Mouse (Mus musculus): ENCODE measurements at regions not wholly inside any gene's neighbourhood (a gene's known extent, or its start where the extent isn't known, plus 50 kb on each side); places are given as distances from the start of the nearest gene placed in this dataset.
"Not testable (repeated sequence)": the region's sequence is repeated elsewhere in the genome, so short reads cannot be mapped to it uniquely, and the experiment has no call there.

- WGBS: 70% methylated on average over 3 of the region's 3 CpGs
- Histone ChIP-seq H3K36me3 (peaks cover 75% of the 10 kb centered on the region), H3K9me3 (no peaks in the 10 kb centered on the region), H3K4me1 (replicated peaks) (peaks cover 24% of the 10 kb centered on the region), H3K27me3 (ENCODE audit: insufficient read depth, poor library complexity, severe bottlenecking) (no peaks in the 10 kb centered on the region), H3K4me3 (no peak overlapping the region), H3K27ac (no peak overlapping the region; the same call in 1 of the 2 replicates)
- no peak for DNase-seq (ENCODE audit: low spot score)
Observed at GRCm38 (mm10) chr9:41413791-41414190, 252.3 kb upstream of the Ubash3b start.

- not testable (repeated sequence) for DNase-seq (ENCODE audit: low spot score); H3K9me3 ChIP-seq; H3K27me3 ChIP-seq (ENCODE audit: insufficient read depth, poor library complexity, severe bottlenecking); H3K4me3 ChIP-seq
- peaks cover 29% of the 10 kb centered on the region for H3K4me1 ChIP-seq (replicated peaks)
- peaks cover 68% of the 10 kb centered on the region for H3K36me3 ChIP-seq
- H3K27ac ChIP-seq: peak overlapping the region; percentile 53
Observed at GRCm38 (mm10) chr9:41413091-41413490, 251.6 kb upstream of the Ubash3b start.

DNA sequence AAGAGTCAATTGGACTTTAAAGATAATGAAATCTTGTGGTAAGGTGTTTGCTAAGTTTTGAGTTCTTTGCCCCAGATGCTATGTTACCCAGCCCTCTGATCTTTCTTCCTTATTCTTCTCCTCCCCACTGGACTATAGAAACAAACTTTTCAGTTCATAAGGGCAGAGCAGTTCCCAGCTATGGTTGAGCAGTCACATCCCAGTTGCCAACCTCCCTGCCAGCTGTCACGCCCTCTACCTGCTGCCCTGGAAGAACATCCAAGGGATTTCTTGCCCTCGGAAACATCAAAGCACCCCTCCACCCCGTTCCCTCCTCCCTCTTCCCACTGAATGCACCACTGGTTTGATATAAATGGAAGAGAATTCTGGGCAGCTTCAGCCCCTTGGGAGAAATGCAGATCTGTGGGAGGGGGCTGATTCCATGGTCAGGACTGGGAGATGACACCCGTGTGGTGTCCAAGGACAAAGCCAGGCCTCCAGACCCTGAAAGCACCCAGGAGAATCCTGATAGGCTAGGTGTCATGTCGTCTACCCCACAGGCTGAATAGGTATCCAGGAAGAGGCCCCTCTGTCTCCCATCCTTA is 250.8 kb upstream of the Ubash3b start:
- no peak for DNase-seq (ENCODE audit: low spot score)
- H3K27ac ChIP-seq: peak overlapping the region; percentile 3
- WGBS: 40% methylated on average over 5 of the region's 5 CpGs

GRCm38 (mm10) chr9:41408301-41408700 is 246.8 kb upstream of the Ubash3b start:
- H3K27ac ChIP-seq: peak overlapping the region; percentile 59; the same call in 1 of the 2 replicates
- no peak overlapping the region for H3K4me3 ChIP-seq
- WGBS: 63% methylated on average over 2 of the region's 2 CpGs

More for the DNA sequence above, 250.8 kb upstream of the Ubash3b start:
- Histone ChIP-seq H3K4me3 (no peak overlapping the region), H3K9me3 (no peaks in the 10 kb centered on the region), H3K4me1 (replicated peaks) (peaks cover 33% of the 10 kb centered on the region), H3K36me3 (peaks cover 60% of the 10 kb centered on the region), H3K27me3 (ENCODE audit: insufficient read depth, poor library complexity, severe bottlenecking) (no peaks in the 10 kb centered on the region)

DNA sequence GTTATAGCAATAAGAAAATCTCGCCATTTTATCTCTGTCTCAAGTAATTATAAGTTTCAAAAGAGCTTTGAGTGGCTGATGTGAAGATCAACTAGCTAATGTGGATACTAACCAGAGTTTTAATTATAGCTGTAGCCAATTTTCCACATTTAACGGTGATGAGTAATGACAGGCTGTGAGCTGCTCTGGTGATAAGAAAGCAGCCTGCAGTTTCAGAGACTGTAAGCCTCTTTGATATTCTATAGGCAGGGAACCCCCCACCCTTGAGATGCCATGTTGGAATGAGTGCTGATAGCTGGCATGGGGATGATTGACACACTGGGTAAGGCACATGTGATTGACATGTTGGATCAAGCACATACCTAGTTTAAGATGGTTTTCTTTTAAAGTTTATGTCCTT is 245.6 kb upstream of the Ubash3b start:
- no peaks in the 10 kb centered on the region for H3K27me3 ChIP-seq (ENCODE audit: insufficient read depth, poor library complexity, severe bottlenecking)
- H3K4me3 ChIP-seq: no peak overlapping the region
- WGBS: 84% methylated on average over 2 of the region's 2 CpGs
- H3K27ac ChIP-seq: no peak overlapping the region
- H3K4me1 ChIP-seq (replicated peaks): peaks cover 12% of the 10 kb centered on the region
- DNase-seq (ENCODE audit: low spot score): no peak
- H3K36me3 ChIP-seq: peaks cover 75% of the 10 kb centered on the region
- H3K9me3 ChIP-seq: no peaks in the 10 kb centered on the region

More at GRCm38 (mm10) chr9:41408301-41408700, 246.8 kb upstream of the Ubash3b start:
- no peak for DNase-seq (ENCODE audit: low spot score)
- H3K27me3 ChIP-seq (ENCODE audit: insufficient read depth, poor library complexity, severe bottlenecking): no peaks in the 10 kb centered on the region
- no peaks in the 10 kb centered on the region for H3K9me3 ChIP-seq
- H3K4me1 ChIP-seq (replicated peaks): peaks cover 22% of the 10 kb centered on the region
- peaks cover 65% of the 10 kb centered on the region for H3K36me3 ChIP-seq

DNA sequence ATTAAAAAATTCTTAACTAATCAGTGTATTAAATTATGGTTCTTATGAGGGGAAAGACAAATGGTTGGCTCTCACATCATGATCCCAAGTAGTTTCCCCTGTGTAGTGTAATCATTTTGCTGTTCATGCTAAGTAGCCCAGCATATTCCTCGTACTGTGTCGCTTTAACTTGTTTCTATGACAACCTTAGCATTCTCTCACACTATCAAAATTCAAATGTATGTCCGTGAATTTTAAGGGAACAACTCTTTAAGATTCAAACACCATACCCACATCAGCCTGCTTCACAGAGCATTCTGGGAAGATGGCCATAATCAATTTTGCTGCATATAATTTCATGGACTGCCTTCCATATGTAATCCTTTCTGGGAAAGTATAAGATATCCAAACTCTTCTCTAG is 241.4 kb upstream of the Ubash3b start:
- peaks cover 82% of the 10 kb centered on the region for H3K36me3 ChIP-seq
- no peaks in the 10 kb centered on the region for H3K9me3 ChIP-seq
- H3K27me3 ChIP-seq (ENCODE audit: insufficient read depth, poor library complexity, severe bottlenecking): no peaks in the 10 kb centered on the region
- no peak overlapping the region for H3K27ac ChIP-seq
- no peak for DNase-seq (ENCODE audit: low spot score)
- WGBS: 90% methylated on average over 3 of the region's 3 CpGs
- H3K4me1 ChIP-seq (replicated peaks): peaks cover 3% of the 10 kb centered on the region
- H3K4me3 ChIP-seq: no peak overlapping the region

DNA sequence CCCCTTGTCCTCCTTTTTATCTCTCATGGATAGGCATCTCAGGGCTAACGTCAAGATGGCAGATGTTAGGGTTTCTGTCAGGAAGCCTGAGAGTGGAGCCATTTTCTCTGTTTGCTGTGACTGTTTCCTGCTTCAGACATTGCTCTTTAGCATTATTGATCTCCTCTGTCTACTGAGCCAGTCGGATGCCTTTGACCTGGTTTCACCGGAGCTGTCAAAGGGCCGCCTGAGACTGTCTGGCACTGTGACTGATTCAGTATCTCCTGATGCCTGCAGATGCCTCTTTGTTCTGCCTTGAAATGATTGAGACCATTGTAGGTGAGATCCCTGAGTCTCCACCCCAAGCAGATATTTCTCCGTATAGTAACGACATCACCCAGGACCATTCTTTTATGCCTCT is 239.5 kb upstream of the Ubash3b start:
- whole genome bisulfite sequencing: 74% methylated on average over 6 of the region's 6 CpGs
- H3K9me3 ChIP-seq: no peaks in the 10 kb centered on the region
- no peak for DNase-seq (ENCODE audit: low spot score)
- no peaks in the 10 kb centered on the region for H3K27me3 ChIP-seq (ENCODE audit: insufficient read depth, poor library complexity, severe bottlenecking)
- H3K27ac ChIP-seq: peak overlapping the region; percentile 30; the same call in 1 of the 2 replicates
- peaks cover 4% of the 10 kb centered on the region; the same call in 1 of the 2 replicates for H3K4me1 ChIP-seq (replicated peaks)
- peaks cover 90% of the 10 kb centered on the region for H3K36me3 ChIP-seq
- no peak overlapping the region for H3K4me3 ChIP-seq

GRCm38 (mm10) chr9:41395471-41395870 is 234.0 kb upstream of the Ubash3b start:
- Histone ChIP-seq H3K9me3 (no peaks in the 10 kb centered on the region), H3K4me3 (no peak overlapping the region), H3K27me3 (ENCODE audit: insufficient read depth, poor library complexity, severe bottlenecking) (no peaks in the 10 kb centered on the region), H3K36me3 (peaks cover 87% of the 10 kb centered on the region), H3K4me1 (replicated peaks) (peaks cover 37% of the 10 kb centered on the region), H3K27ac (peak overlapping the region; percentile 41)
- 21% methylated on average over 4 of the region's 4 CpGs for WGBS
- DNase-seq (ENCODE audit: low spot score): peak; percentile 42

- Histone ChIP-seq H3K27ac (peak overlapping the region; percentile 66; the same call in 1 of the 2 replicates), H3K4me3 (no peak overlapping the region), H3K9me3 (no peaks in the 10 kb centered on the region), H3K36me3 (peaks cover 52% of the 10 kb centered on the region), H3K4me1 (replicated peaks) (peaks cover 41% of the 10 kb centered on the region), H3K27me3 (ENCODE audit: insufficient read depth, poor library complexity, severe bottlenecking) (no peaks in the 10 kb centered on the region)
- WGBS: 58% methylated on average over 6 of the region's 6 CpGs
- no peak for DNase-seq (ENCODE audit: low spot score)
Observed at GRCm38 (mm10) chr9:41391591-41392320, 230.3 kb upstream of the Ubash3b start.

GRCm38 (mm10) chr9:41379283-41379682 is 217.8 kb upstream of the Ubash3b start:
- DNase-seq (ENCODE audit: low spot score): no peak

DNA sequence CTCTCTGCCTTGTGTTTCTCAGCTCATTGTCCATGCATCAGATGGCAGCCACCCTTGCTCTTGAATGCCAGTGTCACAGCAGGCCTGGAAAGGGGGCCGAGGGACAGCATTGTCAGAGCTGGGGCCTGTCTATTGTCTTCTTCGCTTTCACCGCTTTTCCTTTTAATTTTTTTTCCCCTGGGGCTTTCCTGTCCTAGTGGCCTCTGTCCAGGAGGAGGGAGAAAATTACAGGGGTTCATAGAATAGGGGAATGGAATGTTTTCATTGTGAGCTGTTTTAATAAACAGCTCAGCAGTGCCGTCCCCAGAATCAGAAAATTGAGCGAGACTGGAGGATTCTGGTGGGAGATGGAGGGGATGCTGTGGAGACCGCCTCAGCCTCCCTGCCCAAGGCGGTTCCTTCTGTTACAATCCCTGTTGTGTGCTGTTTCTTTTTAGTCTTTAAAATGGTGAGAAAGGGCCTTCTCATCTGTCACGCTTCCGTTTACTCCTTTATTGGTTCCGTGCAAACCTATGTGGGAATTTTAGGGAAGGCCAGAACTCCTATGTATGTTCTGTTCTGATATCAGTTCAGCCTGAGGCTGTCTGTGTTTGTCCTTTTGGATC is 217.2 kb upstream of the Ubash3b start:
- 9% methylated on average over 10 of the region's 10 CpGs for WGBS
- Histone ChIP-seq H3K4me3 (peak overlapping the region; percentile 55), H3K4me1 (replicated peaks) (peaks cover 95% of the 10 kb centered on the region), H3K36me3 (peaks cover 26% of the 10 kb centered on the region), H3K27me3 (ENCODE audit: insufficient read depth, poor library complexity, severe bottlenecking) (no peaks in the 10 kb centered on the region), H3K9me3 (no peaks in the 10 kb centered on the region), H3K27ac (peak overlapping the region; percentile 95)
- peak; percentile 74 for DNase-seq (ENCODE audit: low spot score)

More at GRCm38 (mm10) chr9:41379283-41379682, 217.8 kb upstream of the Ubash3b start:
- Histone ChIP-seq H3K27me3 (ENCODE audit: insufficient read depth, poor library complexity, severe bottlenecking) (no peaks in the 10 kb centered on the region), H3K36me3 (peaks cover 26% of the 10 kb centered on the region), H3K4me1 (replicated peaks) (peaks cover 95% of the 10 kb centered on the region), H3K4me3 (peak overlapping the region; percentile 55), H3K9me3 (no peaks in the 10 kb centered on the region), H3K27ac (peak overlapping the region; percentile 95)
- WGBS: 36% methylated on average over 1 of the region's 1 CpGs

DNA sequence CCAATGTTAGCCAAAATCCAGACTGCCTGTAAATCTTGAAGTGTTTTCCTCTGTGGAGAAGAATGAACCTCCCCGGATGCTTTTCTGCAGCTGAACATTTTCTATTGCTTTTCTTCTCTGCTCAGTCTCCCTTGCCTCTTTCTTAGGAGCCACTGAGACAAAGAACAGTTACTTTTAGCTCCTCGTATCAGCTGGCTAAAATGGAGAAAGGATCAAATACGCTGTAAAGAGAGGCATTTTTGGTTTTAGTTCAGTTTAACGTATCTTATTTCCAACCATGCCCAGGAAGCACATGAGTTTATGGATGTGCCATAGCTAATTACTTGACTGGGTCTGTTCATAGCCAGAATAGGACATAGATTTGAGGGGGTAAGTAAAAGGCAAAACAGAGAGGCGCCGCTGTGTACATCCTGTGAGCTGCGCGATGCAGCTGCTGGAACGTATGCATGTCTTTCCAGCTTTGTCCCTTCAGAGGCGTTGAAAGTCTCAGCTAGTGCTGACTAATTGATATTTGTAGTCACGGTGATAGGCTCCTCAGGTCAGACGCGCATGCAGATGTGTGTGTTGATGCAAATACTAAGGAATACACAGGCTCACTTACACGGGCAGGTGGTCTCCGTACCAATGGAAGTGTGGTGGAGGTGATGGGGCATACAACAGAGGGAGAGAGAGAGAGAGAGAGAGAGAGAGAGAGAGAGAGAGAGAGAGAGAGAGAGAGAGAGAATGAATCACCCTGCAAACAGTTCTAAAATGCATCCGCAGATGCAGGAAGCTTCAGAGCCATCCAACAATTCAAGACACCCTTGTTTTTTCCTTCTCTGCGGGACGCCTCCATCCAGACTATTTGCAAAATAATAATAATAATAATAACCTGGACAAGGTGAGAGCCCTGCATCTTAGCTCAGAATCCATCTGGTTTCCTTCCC is 216.5 kb upstream of the Ubash3b start:
- WGBS: 31% methylated on average over 18 of the region's 18 CpGs
- DNase-seq (ENCODE audit: low spot score): peak; percentile 57
- peak overlapping the region; percentile 95 for H3K27ac ChIP-seq
- peaks cover 91% of the 10 kb centered on the region for H3K4me1 ChIP-seq (replicated peaks)
- H3K27me3 ChIP-seq (ENCODE audit: insufficient read depth, poor library complexity, severe bottlenecking): no peaks in the 10 kb centered on the region
- H3K9me3 ChIP-seq: no peaks in the 10 kb centered on the region
- peaks cover 22% of the 10 kb centered on the region for H3K36me3 ChIP-seq
- H3K4me3 ChIP-seq: peak overlapping the region; percentile 55

Data from hindbrain, embryonic 10.5 days (tissue).